Comparison of ENCODE assay signal across 19 mouse cellular contexts in genomic region chr17:24069531-24069930, GRCm38 (mm10). TPM values are rescaled to one million over a fixed set of nuclear protein-coding genes. Genes with fewer than 3 reads are reported as not detected.
"Had no signal": no experiment of that assay in that cellular context is flagged by ENCODE, and none has a peak within 500 bp of the region (broad histone marks: within the 10 kb centered on the region; RNA-seq: fewer than 3 reads in every experiment).

No protein-coding gene starts in this region.

- H3K27me3 ChIP-seq: limb, embryonic 12.5 days; liver, embryonic 13.5 days; lung, embryonic 15.5 days; midbrain, embryonic 12.5 days; neural tube, embryonic 13.5 days had no signal

- ATAC-seq: liver, postnatal 0 days; midbrain, embryonic 16.5 days had no signal

- H3K4me2 ChIP-seq: limb, embryonic 12.5 days; liver, embryonic 13.5 days; lung, embryonic 15.5 days; midbrain, embryonic 12.5 days; neural tube, embryonic 13.5 days had no signal

- H3K36me3 ChIP-seq: neural tube, embryonic 13.5 days had no signal

- H3K9ac ChIP-seq: limb, embryonic 12.5 days; liver, embryonic 13.5 days; liver, postnatal 0 days; lung, embryonic 15.5 days; midbrain, embryonic 12.5 days; neural tube, embryonic 13.5 days had no signal

- H3K4me3 ChIP-seq: limb, embryonic 12.5 days; liver, embryonic 13.5 days; lung, embryonic 15.5 days; midbrain, embryonic 12.5 days; neural tube, embryonic 13.5 days had no signal

- H3K27ac ChIP-seq: limb, embryonic 12.5 days; liver, embryonic 13.5 days; lung, embryonic 15.5 days; midbrain, embryonic 12.5 days; neural tube, embryonic 13.5 days had no signal

- DNase-seq: kidney, postnatal 10 days; kidney, postnatal 4 days; liver; liver, embryonic 13.5 days; liver, postnatal 0 days; lung, postnatal 14 days; right cerebral cortex, postnatal 14 days; thymus, postnatal 36 days had no signal

- H3K9me3 ChIP-seq: limb, embryonic 12.5 days; liver, embryonic 13.5 days; lung, embryonic 15.5 days; midbrain, embryonic 12.5 days; neural tube, embryonic 13.5 days had no signal

RNA-seq across cellular contexts. Expression of gene Prss27, which starts 31.6 kb away (rescaled TPM):
- total RNA-seq: layer of hippocampus, postnatal 25 days; left cerebral cortex, adult 8-10 months; left cerebral cortex, postnatal 25 days; megakaryocyte-erythroid progenitor cell, adult 5-6 weeks had no signal
- polyA plus RNA-seq: kidney, embryonic 14.5 days; limb, embryonic 12.5 days; liver, embryonic 13.5 days; liver, postnatal 0 days; spleen, adult 2 months had no signal
